Mouse (Mus musculus): ENCODE data around the gene Krtap9-5. TPM values are rescaled to one million over a fixed set of nuclear protein-coding genes. Genes with fewer than 3 reads are reported as not detected.

Krtap9-5 gene
- not detected in 2 replicates for polyA plus RNA-seq (2015; fragmentation: Nextera tagmentation; extraction: Ambion mirVana)

- Histone ChIP-seq H3K4me3 (replicated peaks; ENCODE audit: low read length) (no peak within 1 kb of the TSS), H3K9me3 (replicated peaks; ENCODE audit: control insufficient read depth, low read length) (no peaks in the 10 kb centered on the region), H3K4me2 (ENCODE audit: low read depth, low read length) (no peak within 1 kb of the TSS), H3K27me3 (ENCODE audit: control insufficient read depth, insufficient read depth, low read length) (no peaks in the 10 kb centered on the region), H3K27ac (ENCODE audit: low read length) (no peak within 1 kb of the TSS), H3K36me3 (ENCODE audit: control insufficient read depth, insufficient read depth, low read length) (no peaks in the 10 kb centered on the region), H3K9ac (ENCODE audit: low read length) (no peak within 1 kb of the TSS), H3K4me1 (ENCODE audit: control insufficient read depth, insufficient read depth, low read length) (no peaks in the 10 kb centered on the region)
- ATAC-seq (ENCODE audit: insufficient read depth, low FRiP score) = no peak
- 84% methylated on average over 2 of the region's 2 CpGs for WGBS
These were observed at the start of gene Krtap9-5 for GRCm38 (mm10) chr11:99948175-99948574. TSS of gene Krtap9-5 (plus strand) at chr11:99948475.

GRCm38 (mm10) chr11:99907620-99908019 lies 40.7 kb upstream of the Krtap9-5 start, which contains the start of gene Krtap31-1:
TSS of gene Krtap31-1 (plus strand) at chr11:99907920.
- H3K9ac ChIP-seq (ENCODE audit: low read length) = no peak within 1 kb of the TSS
- WGBS = 79% methylated on average over 2 of the region's 2 CpGs
- no peak for ATAC-seq (ENCODE audit: insufficient read depth, low FRiP score)
- no peaks in the 10 kb centered on the region for H3K9me3 ChIP-seq (replicated peaks; ENCODE audit: control insufficient read depth, low read length)
- no peaks in the 10 kb centered on the region for H3K27me3 ChIP-seq (ENCODE audit: control insufficient read depth, insufficient read depth, low read length)
- no peak within 1 kb of the TSS for H3K27ac ChIP-seq (ENCODE audit: low read length)
- H3K4me2 ChIP-seq (ENCODE audit: low read depth, low read length) = no peak within 1 kb of the TSS
- H3K4me1 ChIP-seq (ENCODE audit: control insufficient read depth, insufficient read depth, low read length) = no peaks in the 10 kb centered on the region
- H3K36me3 ChIP-seq (ENCODE audit: control insufficient read depth, insufficient read depth, low read length) = no peaks in the 10 kb centered on the region
- H3K4me3 ChIP-seq (replicated peaks; ENCODE audit: low read length) = no peak within 1 kb of the TSS

GRCm38 (mm10) chr11:99914451-99914850 lies 33.8 kb upstream of the Krtap9-5 start, which contains the start of gene Gm11565:
TSS of gene Gm11565 (plus strand) at chr11:99914751.
- Histone ChIP-seq H3K27me3 (ENCODE audit: control insufficient read depth, insufficient read depth, low read length) (no peaks in the 10 kb centered on the region), H3K4me2 (ENCODE audit: low read depth, low read length) (no peak within 1 kb of the TSS), H3K27ac (ENCODE audit: low read length) (no peak within 1 kb of the TSS), H3K36me3 (ENCODE audit: control insufficient read depth, insufficient read depth, low read length) (no peaks in the 10 kb centered on the region), H3K9me3 (replicated peaks; ENCODE audit: control insufficient read depth, low read length) (no peaks in the 10 kb centered on the region), H3K4me3 (replicated peaks; ENCODE audit: low read length) (no peak within 1 kb of the TSS), H3K4me1 (ENCODE audit: control insufficient read depth, insufficient read depth, low read length) (no peaks in the 10 kb centered on the region), H3K9ac (ENCODE audit: low read length) (no peak within 1 kb of the TSS)
- ATAC-seq (ENCODE audit: insufficient read depth, low FRiP score) = no peak
- 82% methylated on average over 3 of the region's 3 CpGs for WGBS

GRCm38 (mm10) chr11:99935991-99936390 lies 12.3 kb upstream of the Krtap9-5 start, which contains the start of gene Krtap31-2:
TSS of gene Krtap31-2 (plus strand) at chr11:99936291.
- Histone ChIP-seq H3K36me3 (ENCODE audit: control insufficient read depth, insufficient read depth, low read length) (no peaks in the 10 kb centered on the region), H3K4me2 (ENCODE audit: low read depth, low read length) (no peak within 1 kb of the TSS), H3K4me1 (ENCODE audit: control insufficient read depth, insufficient read depth, low read length) (no peaks in the 10 kb centered on the region), H3K27ac (ENCODE audit: low read length) (no peak within 1 kb of the TSS), H3K9me3 (replicated peaks; ENCODE audit: control insufficient read depth, low read length) (no peaks in the 10 kb centered on the region), H3K4me3 (replicated peaks; ENCODE audit: low read length) (no peak within 1 kb of the TSS), H3K9ac (ENCODE audit: low read length) (no peak within 1 kb of the TSS), H3K27me3 (ENCODE audit: control insufficient read depth, insufficient read depth, low read length) (no peaks in the 10 kb centered on the region)
- ATAC-seq (ENCODE audit: insufficient read depth, low FRiP score) = no peak
- 79% methylated on average over 1 of the region's 1 CpGs for WGBS

GRCm38 (mm10) chr11:99937751-99938264 lies 10.5 kb upstream of the Krtap9-5 start:
- H3K9ac ChIP-seq (ENCODE audit: low read length) = no peak overlapping the region
- no peaks in the 10 kb centered on the region for H3K36me3 ChIP-seq (ENCODE audit: control insufficient read depth, insufficient read depth, low read length)
- no peaks in the 10 kb centered on the region for H3K27me3 ChIP-seq (ENCODE audit: control insufficient read depth, insufficient read depth, low read length)
- no peaks in the 10 kb centered on the region for H3K4me1 ChIP-seq (ENCODE audit: control insufficient read depth, insufficient read depth, low read length)
- H3K27ac ChIP-seq (ENCODE audit: low read length) = no peak overlapping the region
- 71% methylated on average over 9 of the region's 9 CpGs for WGBS
- no peak overlapping the region for H3K4me2 ChIP-seq (ENCODE audit: low read depth, low read length)
- ATAC-seq (ENCODE audit: insufficient read depth, low FRiP score) = no peak
- no peak overlapping the region for H3K4me3 ChIP-seq (replicated peaks; ENCODE audit: low read length)
- H3K9me3 ChIP-seq (replicated peaks; ENCODE audit: control insufficient read depth, low read length) = no peaks in the 10 kb centered on the region

GRCm38 (mm10) chr11:99964213-99964612 lies 15.9 kb downstream of the Krtap9-5 start:
- H3K4me2 ChIP-seq (ENCODE audit: low read depth, low read length) = no peak overlapping the region
- H3K36me3 ChIP-seq (ENCODE audit: control insufficient read depth, insufficient read depth, low read length) = no peaks in the 10 kb centered on the region
- no peak overlapping the region for H3K9ac ChIP-seq (ENCODE audit: low read length)
- no peak overlapping the region for H3K4me3 ChIP-seq (replicated peaks; ENCODE audit: low read length)
- H3K27me3 ChIP-seq (ENCODE audit: control insufficient read depth, insufficient read depth, low read length) = no peaks in the 10 kb centered on the region
- H3K9me3 ChIP-seq (replicated peaks; ENCODE audit: control insufficient read depth, low read length) = no peaks in the 10 kb centered on the region
- no peaks in the 10 kb centered on the region for H3K4me1 ChIP-seq (ENCODE audit: control insufficient read depth, insufficient read depth, low read length)
- no peak overlapping the region for H3K27ac ChIP-seq (ENCODE audit: low read length)
- WGBS = 59% methylated on average over 6 of the region's 6 CpGs
- ATAC-seq (ENCODE audit: insufficient read depth, low FRiP score) = no peak

- H3K4me1 ChIP-seq (ENCODE audit: control insufficient read depth, insufficient read depth, low read length) = no peaks in the 10 kb centered on the region
- no peak overlapping the region for H3K4me2 ChIP-seq (ENCODE audit: low read depth, low read length)
- no peaks in the 10 kb centered on the region for H3K27me3 ChIP-seq (ENCODE audit: control insufficient read depth, insufficient read depth, low read length)
- H3K9ac ChIP-seq (ENCODE audit: low read length) = no peak overlapping the region
- H3K9me3 ChIP-seq (replicated peaks; ENCODE audit: control insufficient read depth, low read length) = no peaks in the 10 kb centered on the region
- H3K36me3 ChIP-seq (ENCODE audit: control insufficient read depth, insufficient read depth, low read length) = no peaks in the 10 kb centered on the region
- no peak overlapping the region for H3K4me3 ChIP-seq (replicated peaks; ENCODE audit: low read length)
- 6% methylated on average over 2 of the region's 2 CpGs for whole genome bisulfite sequencing
- H3K27ac ChIP-seq (ENCODE audit: low read length) = no peak overlapping the region
- ATAC-seq (ENCODE audit: insufficient read depth, low FRiP score) = no peak
These were observed 17.7 kb downstream of the Krtap9-5 start for GRCm38 (mm10) chr11:99965961-99966360.

GRCm38 (mm10) chr11:99978953-99979352 lies 30.7 kb downstream of the Krtap9-5 start, which contains the start of gene Krtap29-1:
TSS of gene Krtap29-1 (minus strand) at chr11:99979053.
- Histone ChIP-seq H3K36me3 (ENCODE audit: control insufficient read depth, insufficient read depth, low read length) (no peaks in the 10 kb centered on the region), H3K4me1 (ENCODE audit: control insufficient read depth, insufficient read depth, low read length) (no peaks in the 10 kb centered on the region), H3K4me2 (ENCODE audit: low read depth, low read length) (no peak within 1 kb of the TSS), H3K9ac (ENCODE audit: low read length) (no peak within 1 kb of the TSS), H3K27ac (ENCODE audit: low read length) (no peak within 1 kb of the TSS), H3K9me3 (replicated peaks; ENCODE audit: control insufficient read depth, low read length) (no peaks in the 10 kb centered on the region), H3K27me3 (ENCODE audit: control insufficient read depth, insufficient read depth, low read length) (no peaks in the 10 kb centered on the region), H3K4me3 (replicated peaks; ENCODE audit: low read length) (no peak within 1 kb of the TSS)
- no peak for ATAC-seq (ENCODE audit: insufficient read depth, low FRiP score)
- WGBS = 77% methylated on average over 5 of the region's 5 CpGs

- no peaks in the 10 kb centered on the region for H3K9me3 ChIP-seq (replicated peaks; ENCODE audit: control insufficient read depth, low read length)
- no peak for ATAC-seq (ENCODE audit: insufficient read depth, low FRiP score)
- H3K4me2 ChIP-seq (ENCODE audit: low read depth, low read length) = no peak overlapping the region
- no peaks in the 10 kb centered on the region for H3K36me3 ChIP-seq (ENCODE audit: control insufficient read depth, insufficient read depth, low read length)
- H3K4me3 ChIP-seq (replicated peaks; ENCODE audit: low read length) = no peak overlapping the region
- H3K4me1 ChIP-seq (ENCODE audit: control insufficient read depth, insufficient read depth, low read length) = no peaks in the 10 kb centered on the region
- no peak overlapping the region for H3K9ac ChIP-seq (ENCODE audit: low read length)
- 86% methylated on average over 9 of the region's 9 CpGs for WGBS
- H3K27me3 ChIP-seq (ENCODE audit: control insufficient read depth, insufficient read depth, low read length) = no peaks in the 10 kb centered on the region
- H3K27ac ChIP-seq (ENCODE audit: low read length) = no peak overlapping the region
These were observed 34.5 kb downstream of the Krtap9-5 start for GRCm38 (mm10) chr11:99982731-99983130.
